Mouse (Mus musculus) thymus, adult 2 months (tissue): ENCODE data around the gene Ralgapa1. TPM values are rescaled to one million over a fixed set of nuclear protein-coding genes. Genes with fewer than 3 reads are reported as not detected.
"Not testable (repeated sequence)": the region's sequence is repeated elsewhere in the genome, so short reads cannot be mapped to it uniquely, and the experiment has no call there.

Experiments used
- DNase-seq: peaks from one replicate; pipeline ENCODE4 v3.0.0; 2021
- H3K27ac ChIP-seq: fragments of 200-500 bp; 2 replicates; pipeline ENCODE4 v1.5.1; 2012; ENCODE audit warnings: low read length, control low read depth; ENCODE audit not compliant: control insufficient read depth, insufficient read depth
- H3K27me3 ChIP-seq: fragments of 200-500 bp; 2 replicates; pipeline ENCODE4 v1.6.1; 2012; ENCODE audit warnings: mild to moderate bottlenecking, low read length, moderate library complexity, mixed read lengths; ENCODE audit not compliant: control insufficient read depth, insufficient read depth
- H3K36me3 ChIP-seq: fragments of 200-500 bp; 2 replicates; pipeline ENCODE4 v1.6.1; 2012; ENCODE audit warnings: mild to moderate bottlenecking, low read length, moderate library complexity; ENCODE audit not compliant: control insufficient read depth, insufficient read depth
- H3K4me1 ChIP-seq: fragments of 200-500 bp; replicated peaks from 2 replicates; pipeline ENCODE4 v1.6.1; 2012; ENCODE audit warnings: low read length; ENCODE audit not compliant: control insufficient read depth, insufficient read depth
- H3K4me3 ChIP-seq: fragments of 200-500 bp; 2 replicates; pipeline ENCODE4 v1.5.1; 2012; ENCODE audit warnings: mild to moderate bottlenecking, low read length, control low read depth, moderate library complexity; ENCODE audit not compliant: control insufficient read depth, insufficient read depth
- CTCF ChIP-seq: fragments of 200-500 bp; IDR thresholded peaks from 2 replicates; pipeline ENCODE4 v1.5.1; 2012; ENCODE audit warnings: mild to moderate bottlenecking, control low read depth, low read length, moderate library complexity, borderline replicate concordance; ENCODE audit not compliant: control insufficient read depth, poor library complexity, insufficient read depth; ENCODE audit errors: extremely low read depth
- POLR2A ChIP-seq: fragments of 200-500 bp; IDR thresholded peaks from 2 replicates; pipeline ENCODE4 v1.6.1; 2012; ENCODE audit warnings: mild to moderate bottlenecking, low read length, control low read depth, moderate library complexity; ENCODE audit not compliant: control insufficient read depth, poor library complexity, insufficient read depth; ENCODE audit errors: extremely low read depth
- WGBS: fragments of 180-500 bp; shearing (Covaris S2); methylation state at CpG from one replicate; pipeline ENCODE4 v1.1.7; 2018; 5-methylcytosine and 5-hydroxymethylcytosine counted together
- polyA plus RNA-seq: library from polyadenylated mRNA; depleted of rRNA; stranded (reverse); fragments of >200 nt; gene quantifications from 2 replicates; pipeline ENCODE4 v1.2.3, GENCODE M21; 2012

Gene Ralgapa1
- polyA plus RNA-seq, 1 experiment, result 29.5 TPM

DNA sequence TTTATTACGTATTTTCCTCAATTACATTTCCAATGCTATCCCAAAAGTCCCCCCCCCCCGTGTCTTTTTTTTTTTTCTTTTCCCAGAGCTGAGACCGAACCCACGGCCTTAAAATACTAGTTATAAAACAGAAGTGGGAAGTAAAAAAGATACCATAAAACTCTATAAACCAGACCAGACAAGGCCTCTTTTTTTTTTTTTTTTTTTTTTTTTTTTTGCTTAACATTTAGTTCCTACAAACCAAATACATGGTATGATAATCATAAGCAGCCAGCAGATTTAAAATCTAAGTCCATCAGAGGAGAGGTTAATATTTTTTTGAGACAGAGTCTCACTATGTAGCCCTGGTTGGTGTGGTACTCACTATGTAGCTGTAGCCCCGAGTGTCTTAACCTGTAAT, 4.5 kb downstream of the Ralgapa1 start:
- no peak overlapping the region for H3K4me3 ChIP-seq
- no peaks in the 10 kb centered on the region for H3K27me3 ChIP-seq
- TF ChIP-seq CTCF, result no peak
- no peak for TF ChIP-seq POLR2A
- H3K36me3 ChIP-seq, result no peaks in the 10 kb centered on the region
- DNase-seq, result no peak
- no peak overlapping the region for H3K27ac ChIP-seq
- WGBS, result 85% methylated on average over 5 of the region's 5 CpGs
- no peaks in the 10 kb centered on the region for H3K4me1 ChIP-seq

DNA sequence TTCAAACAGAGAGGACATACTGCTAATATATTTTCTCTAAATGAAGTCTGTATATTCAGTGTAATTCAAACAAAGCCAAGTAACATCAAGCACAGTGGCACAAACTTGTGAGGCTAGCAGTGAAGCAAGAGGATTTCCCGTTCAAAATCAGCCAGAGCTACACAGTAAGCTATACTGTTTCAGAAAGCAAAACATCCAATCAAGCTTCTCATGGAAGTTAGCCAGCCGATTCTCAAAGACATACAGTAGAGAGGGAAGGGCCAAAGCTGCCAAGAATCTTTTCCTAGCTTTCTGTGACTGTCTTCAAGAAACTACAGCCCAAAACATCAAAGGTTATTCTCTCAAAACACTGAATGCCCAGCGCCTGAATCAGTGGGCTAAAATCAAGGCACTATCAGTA, 15.9 kb downstream of the Ralgapa1 start:
- no peak overlapping the region for H3K4me3 ChIP-seq
- no peak overlapping the region for H3K27ac ChIP-seq
- H3K4me1 ChIP-seq, result no peaks in the 10 kb centered on the region
- DNase-seq, result no peak
- H3K36me3 ChIP-seq, result no peaks in the 10 kb centered on the region
- 86% methylated on average over 3 of the region's 3 CpGs for WGBS
- no peaks in the 10 kb centered on the region for H3K27me3 ChIP-seq
- TF ChIP-seq CTCF (no peak), POLR2A (no peak)

- 75% methylated on average over 4 of the region's 4 CpGs for WGBS
- H3K4me3 ChIP-seq, result no peak overlapping the region
- no peak for DNase-seq
Measured at GRCm38 (mm10) chr12:55801131-55801530, 19.8 kb downstream of the Ralgapa1 start.

GRCm38 (mm10) chr12:55800144-55800543, 20.8 kb downstream of the Ralgapa1 start:
- H3K27me3 ChIP-seq, result no peaks in the 10 kb centered on the region
- 94% methylated on average over 5 of the region's 5 CpGs for WGBS

More at GRCm38 (mm10) chr12:55801131-55801530, 19.8 kb downstream of the Ralgapa1 start:
- no peaks in the 10 kb centered on the region for H3K4me1 ChIP-seq
- no peak for TF ChIP-seq POLR2A
- TF ChIP-seq CTCF, result no peak
- H3K27me3 ChIP-seq, result no peaks in the 10 kb centered on the region
- H3K36me3 ChIP-seq, result no peaks in the 10 kb centered on the region
- no peak overlapping the region for H3K27ac ChIP-seq

DNA sequence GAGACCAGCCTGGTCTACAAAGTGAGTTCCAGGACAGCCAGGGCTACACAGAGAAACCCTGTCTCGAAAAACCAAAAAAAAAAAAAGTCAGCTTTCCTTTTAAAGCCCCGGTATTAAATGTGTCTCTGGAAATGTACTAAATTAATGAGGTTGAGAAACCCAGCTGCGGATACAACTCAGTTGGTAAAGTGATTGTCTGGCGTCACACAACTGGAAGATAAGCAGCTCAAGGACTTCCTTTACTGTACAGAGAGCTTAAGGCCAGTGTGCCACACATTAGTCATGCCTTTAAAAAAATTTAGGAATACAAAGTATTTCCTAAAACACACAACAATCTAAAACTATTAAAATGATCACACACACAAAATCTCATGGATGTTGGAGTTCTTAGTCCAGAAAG, 22.2 kb downstream of the Ralgapa1 start:
- TF ChIP-seq CTCF, result no peak
- no peak for TF ChIP-seq POLR2A
- 90% methylated on average over 4 of the region's 4 CpGs for WGBS
- no peaks in the 10 kb centered on the region for H3K27me3 ChIP-seq
- no peak overlapping the region for H3K4me3 ChIP-seq
- no peak for DNase-seq
- no peaks in the 10 kb centered on the region for H3K4me1 ChIP-seq
- H3K27ac ChIP-seq, result no peak overlapping the region
- no peaks in the 10 kb centered on the region for H3K36me3 ChIP-seq

More at GRCm38 (mm10) chr12:55800144-55800543, 20.8 kb downstream of the Ralgapa1 start:
- Histone ChIP-seq H3K27ac (no peak overlapping the region), H3K4me1 (no peaks in the 10 kb centered on the region), H3K36me3 (no peaks in the 10 kb centered on the region), H3K4me3 (no peak overlapping the region)
- TF ChIP-seq CTCF (no peak), POLR2A (no peak)
- DNase-seq, result no peak

DNA sequence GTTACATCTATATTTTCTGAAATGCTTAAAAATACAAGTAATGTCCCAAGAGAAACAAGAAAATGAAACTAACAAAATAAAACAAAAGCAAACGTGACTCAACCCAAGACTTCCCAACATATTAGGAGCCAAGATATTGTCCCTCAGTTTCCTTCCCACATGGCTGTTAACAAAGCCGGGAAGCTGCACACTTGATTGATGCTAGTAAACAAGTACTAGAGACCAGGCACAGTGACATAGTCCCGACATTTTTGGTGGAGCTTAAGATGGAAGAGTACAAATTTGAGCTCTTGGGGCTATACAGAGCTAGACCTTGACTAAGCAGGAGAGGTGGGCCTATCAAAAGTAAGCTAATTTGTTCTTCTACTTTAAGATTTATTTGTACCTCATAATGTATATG, 23.9 kb downstream of the Ralgapa1 start:
- H3K27ac ChIP-seq, result no peak overlapping the region
- no peaks in the 10 kb centered on the region for H3K36me3 ChIP-seq
- no peak overlapping the region for H3K4me3 ChIP-seq
- H3K27me3 ChIP-seq, result no peaks in the 10 kb centered on the region
- 87% methylated on average over 3 of the region's 3 CpGs for WGBS
- H3K4me1 ChIP-seq, result no peaks in the 10 kb centered on the region
- no peak for DNase-seq
- TF ChIP-seq CTCF, result no peak
- TF ChIP-seq POLR2A, result no peak

GRCm38 (mm10) chr12:55794485-55794884, 26.5 kb downstream of the Ralgapa1 start:
- 89% methylated on average over 4 of the region's 4 CpGs for WGBS
- H3K27me3 ChIP-seq, H3K4me1 ChIP-seq, H3K4me3 ChIP-seq, DNase-seq, H3K36me3 ChIP-seq, H3K27ac ChIP-seq: not testable (repeated sequence)
